Mouse (Mus musculus): Measurements from ENCODE around the gene Nbeal2. TPM values are rescaled to one million over a fixed set of nuclear protein-coding genes. Genes with fewer than 3 reads are reported as not detected.

Nbeal2 gene
- total and polyA plus RNA-seq, 2 experiments from 2014 or later, result 2.0 to 17.6 TPM

- Histone ChIP-seq H3K27me3 (ENCODE audit: insufficient read depth, low read length) (no peaks in the 10 kb centered on the region; the same call in 1 of the 2 replicates), H3K9me3 (ENCODE audit: low read length) (no peaks in the 10 kb centered on the region), H3K4me2 (ENCODE audit: low read depth) (peak overlapping the region; percentile 9; the same call in 1 of the 2 replicates), H3K36me3 (ENCODE audit: insufficient read depth) (no peaks in the 10 kb centered on the region), H3K9ac (no peak overlapping the region), H3K4me3 (ENCODE audit: low read depth, low read length) (no peak overlapping the region), H3K4me1 (ENCODE audit: insufficient read depth) (peaks cover 14% of the 10 kb centered on the region), H3K27ac (ENCODE audit: low read depth, low read length) (peak overlapping the region; percentile 79)
- peak; percentile 90 for ATAC-seq
- peak; percentile 85 for DNase-seq
- TF ChIP-seq CTCF (IDR thresholded peaks at IDR 0.05; ENCODE audit: low read depth), result no peak
Measured at GRCm38 (mm10) chr9:110649775-110650174, 4.2 kb downstream of the Nbeal2 start.

DNA sequence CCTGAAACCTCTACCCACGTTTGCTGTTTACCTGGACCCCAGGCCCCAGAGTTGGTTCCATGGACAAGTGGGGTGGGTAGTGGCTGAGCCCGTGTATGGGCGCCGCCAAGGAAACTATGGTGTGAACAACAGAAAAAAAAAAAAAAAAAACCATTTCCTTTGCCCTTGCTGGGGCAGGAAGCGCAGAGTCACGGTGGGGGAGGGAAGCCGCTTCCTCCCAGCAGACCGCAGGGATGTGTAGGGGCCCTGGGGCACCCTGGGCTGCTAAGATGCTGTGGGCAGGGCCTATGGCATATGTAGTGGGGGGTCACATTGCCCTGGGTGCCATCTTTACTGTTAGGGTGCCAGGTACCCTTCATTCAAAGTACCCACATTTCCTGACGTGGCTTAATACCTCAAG lies 8.7 kb downstream of the Nbeal2 start:
- no peak for TF ChIP-seq CTCF (IDR thresholded peaks at IDR 0.05; ENCODE audit: low read depth)
- no peak overlapping the region for H3K4me2 ChIP-seq (ENCODE audit: low read depth)
- peaks cover 9% of the 10 kb centered on the region for H3K4me1 ChIP-seq (ENCODE audit: insufficient read depth)
- no peak overlapping the region for H3K4me3 ChIP-seq (ENCODE audit: low read depth, low read length)
- WGBS, result 89% methylated on average over 9 of the region's 9 CpGs
- no peak overlapping the region for H3K27ac ChIP-seq (ENCODE audit: low read depth, low read length)
- H3K9ac ChIP-seq, result no peak overlapping the region
- no peaks in the 10 kb centered on the region for H3K27me3 ChIP-seq (ENCODE audit: insufficient read depth, low read length)
- DNase-seq, result no peak
- no peaks in the 10 kb centered on the region for H3K36me3 ChIP-seq (ENCODE audit: insufficient read depth)
- ATAC-seq, result no peak
- no peaks in the 10 kb centered on the region for H3K9me3 ChIP-seq (ENCODE audit: low read length)

GRCm38 (mm10) chr9:110644295-110644694 lies 9.7 kb downstream of the Nbeal2 start:
- no peaks in the 10 kb centered on the region for H3K27me3 ChIP-seq (ENCODE audit: insufficient read depth, low read length)
- H3K4me1 ChIP-seq (ENCODE audit: insufficient read depth), result 0 out of 2 replicates have a peak, but pooled peaks cover 2% of the 10 kb centered on the region
- no peaks in the 10 kb centered on the region for H3K36me3 ChIP-seq (ENCODE audit: insufficient read depth)
- no peaks in the 10 kb centered on the region for H3K9me3 ChIP-seq (ENCODE audit: low read length)
- DNase-seq, result no peak
- H3K27ac ChIP-seq (ENCODE audit: low read depth, low read length), result no peak overlapping the region
- H3K4me2 ChIP-seq (ENCODE audit: low read depth), result no peak overlapping the region
- no peak for ATAC-seq
- WGBS, result 84% methylated on average over 10 of the region's 10 CpGs
- TF ChIP-seq CTCF (IDR thresholded peaks at IDR 0.05; ENCODE audit: low read depth), result no peak
- no peak overlapping the region for H3K4me3 ChIP-seq (ENCODE audit: low read depth, low read length)
- no peak overlapping the region for H3K9ac ChIP-seq

- H3K9ac ChIP-seq, result no peak overlapping the region
- ATAC-seq (no peak), DNase-seq (no peak)
- H3K4me2 ChIP-seq (ENCODE audit: low read depth), result no peak overlapping the region
- H3K36me3 ChIP-seq (ENCODE audit: insufficient read depth), result no peaks in the 10 kb centered on the region
- no peaks in the 10 kb centered on the region for H3K9me3 ChIP-seq (ENCODE audit: low read length)
- H3K4me3 ChIP-seq (ENCODE audit: low read depth, low read length), result no peak overlapping the region
- no peak for TF ChIP-seq CTCF (IDR thresholded peaks at IDR 0.05; ENCODE audit: low read depth)
- 75% methylated on average over 9 of the region's 9 CpGs for WGBS
- no peak overlapping the region for H3K27ac ChIP-seq (ENCODE audit: low read depth, low read length)
- H3K4me1 ChIP-seq (ENCODE audit: insufficient read depth), result no peaks in the 10 kb centered on the region
- no peaks in the 10 kb centered on the region for H3K27me3 ChIP-seq (ENCODE audit: insufficient read depth, low read length)
Measured at GRCm38 (mm10) chr9:110643787-110644186, 10.2 kb downstream of the Nbeal2 start.

- H3K36me3 ChIP-seq (ENCODE audit: insufficient read depth), result no peaks in the 10 kb centered on the region
- no peaks in the 10 kb centered on the region for H3K4me1 ChIP-seq (ENCODE audit: insufficient read depth)
- H3K27ac ChIP-seq (ENCODE audit: low read depth, low read length), result no peak overlapping the region
- no peak overlapping the region for H3K9ac ChIP-seq
- no peak overlapping the region for H3K4me3 ChIP-seq (ENCODE audit: low read depth, low read length)
- 62% methylated on average over 5 of the region's 5 CpGs for WGBS
- no peaks in the 10 kb centered on the region for H3K9me3 ChIP-seq (ENCODE audit: low read length)
- no peaks in the 10 kb centered on the region for H3K27me3 ChIP-seq (ENCODE audit: insufficient read depth, low read length)
- no peak overlapping the region for H3K4me2 ChIP-seq (ENCODE audit: low read depth)
- DNase-seq (no peak), ATAC-seq (no peak)
- no peak for TF ChIP-seq CTCF (IDR thresholded peaks at IDR 0.05; ENCODE audit: low read depth)
Measured at GRCm38 (mm10) chr9:110642812-110643524, 11.0 kb downstream of the Nbeal2 start.

- Histone ChIP-seq H3K27ac (ENCODE audit: low read depth, low read length) (no peak overlapping the region), H3K4me1 (ENCODE audit: insufficient read depth) (no peaks in the 10 kb centered on the region), H3K4me3 (ENCODE audit: low read depth, low read length) (no peak overlapping the region), H3K36me3 (ENCODE audit: insufficient read depth) (no peaks in the 10 kb centered on the region), H3K4me2 (ENCODE audit: low read depth) (no peak overlapping the region), H3K9me3 (ENCODE audit: low read length) (no peaks in the 10 kb centered on the region), H3K9ac (no peak overlapping the region), H3K27me3 (ENCODE audit: insufficient read depth, low read length) (no peaks in the 10 kb centered on the region)
- ATAC-seq (no peak), DNase-seq (no peak)
- WGBS, result 89% methylated on average over 5 of the region's 5 CpGs
- TF ChIP-seq CTCF (IDR thresholded peaks at IDR 0.05; ENCODE audit: low read depth), result no peak
Measured at GRCm38 (mm10) chr9:110641006-110641405, 13.0 kb downstream of the Nbeal2 start.

DNA sequence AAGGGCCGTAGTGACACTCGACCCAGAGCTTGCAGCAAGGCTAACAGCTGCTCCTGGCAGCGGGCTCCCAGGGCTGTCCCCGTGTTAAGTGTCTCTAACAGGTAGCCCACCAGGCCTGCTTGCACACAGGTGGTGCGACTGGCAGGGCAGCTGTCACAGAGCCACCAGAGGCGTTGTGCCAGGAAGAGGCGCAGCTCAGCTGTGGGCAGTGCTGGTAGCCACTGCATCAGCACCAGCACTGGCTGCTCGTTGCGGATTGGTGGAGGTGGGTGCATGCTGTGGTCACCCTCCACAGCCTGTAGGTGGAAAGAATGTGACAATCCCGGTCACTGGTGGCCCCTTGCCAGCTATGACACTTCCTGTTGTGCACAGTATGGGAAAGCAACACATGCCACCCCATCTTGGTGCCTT lies 15.3 kb downstream of the Nbeal2 start:
- Histone ChIP-seq H3K4me2 (ENCODE audit: low read depth) (no peak overlapping the region), H3K27ac (ENCODE audit: low read depth, low read length) (no peak overlapping the region), H3K27me3 (ENCODE audit: insufficient read depth, low read length) (no peaks in the 10 kb centered on the region), H3K4me1 (ENCODE audit: insufficient read depth) (no peaks in the 10 kb centered on the region), H3K4me3 (ENCODE audit: low read depth, low read length) (no peak overlapping the region), H3K9ac (no peak overlapping the region), H3K9me3 (ENCODE audit: low read length) (no peaks in the 10 kb centered on the region), H3K36me3 (ENCODE audit: insufficient read depth) (no peaks in the 10 kb centered on the region)
- ATAC-seq (no peak), DNase-seq (no peak)
- WGBS, result 82% methylated on average over 10 of the region's 10 CpGs
- no peak for TF ChIP-seq CTCF (IDR thresholded peaks at IDR 0.05; ENCODE audit: low read depth)

Measured in forebrain, postnatal 0 days (tissue).